Mouse (Mus musculus): ENCODE measurements at regions not wholly inside any gene's neighbourhood (a gene's known extent, or its start where the extent isn't known, plus 50 kb on each side); places are given as distances from the start of the nearest gene placed in this dataset.

DNA sequence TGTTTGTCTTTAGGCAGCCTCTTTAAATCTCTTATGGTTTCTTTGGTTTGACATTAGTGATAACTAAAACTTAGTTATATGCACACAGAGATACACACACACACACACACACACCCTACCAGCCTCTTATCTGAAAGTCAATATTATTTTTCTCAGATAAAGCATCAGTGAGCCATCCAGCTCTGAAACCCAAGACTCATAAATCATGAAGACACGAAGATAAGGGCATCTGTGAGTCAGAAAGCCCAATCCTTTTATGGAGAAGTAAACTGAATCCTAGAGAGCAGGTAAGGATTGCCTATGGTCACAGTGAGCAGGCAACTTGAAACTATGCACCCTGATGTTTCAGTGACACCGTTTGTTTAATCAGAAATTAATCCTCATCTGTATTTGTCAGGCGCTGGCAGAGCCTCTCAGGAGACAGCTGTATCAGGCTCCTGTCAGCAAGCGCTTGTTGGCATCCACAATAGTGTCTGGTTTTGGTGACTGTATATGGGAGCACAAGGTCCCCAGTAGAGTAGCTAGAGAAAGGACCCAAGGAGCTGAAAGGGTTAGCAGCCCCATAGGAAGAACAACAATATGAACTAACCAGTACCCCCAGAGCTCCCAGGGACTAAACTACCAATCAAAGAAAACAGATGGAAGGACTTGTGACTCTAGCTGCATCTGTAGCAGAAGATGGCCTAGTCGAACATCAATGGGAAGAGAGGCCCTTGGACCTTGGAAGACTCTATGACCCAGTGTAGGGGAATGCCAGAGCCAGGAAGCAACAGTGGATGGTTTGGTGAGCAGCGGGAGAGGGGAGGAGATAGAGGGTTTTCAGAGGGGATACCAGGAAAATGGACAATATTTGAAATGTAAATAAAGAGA lies 207.3 kb upstream of the Ank start:
- H3K27ac ChIP-seq (ENCODE audit: insufficient read depth, low read depth) = no peak overlapping the region
- H3K27me3 ChIP-seq (replicated peaks) = no peaks in the 10 kb centered on the region
- in situ Hi-C loops (cut with MboI; ENCODE audit: low pct_ligation_motif_present, low pct_unique_long_range_greater_than_20kb, low sequenced_read_pairs) (no loop called here), dilution Hi-C loops (cut with MboI; ENCODE audit: extremely low pct_ligation_motif_present, extremely low pct_unique_long_range_greater_than_20kb, low sequenced_read_pairs) (no loop called here)
- H3K4me1 ChIP-seq (ENCODE audit: control insufficient read depth in 1 of 2, insufficient read depth in 2 of 2) = no peaks in the 10 kb centered on the region
- no peaks in the 10 kb centered on the region for H3K36me3 ChIP-seq (replicated peaks in 1 of 2; ENCODE audit: control insufficient read depth in 1 of 2, insufficient read depth in 1 of 2, low read length in 1 of 2)
- no peaks in the 10 kb centered on the region for H3K9me3 ChIP-seq (replicated peaks; ENCODE audit: low read length)
- no peak overlapping the region for H3K4me2 ChIP-seq (ENCODE audit: insufficient read depth, low read depth, poor library complexity, severe bottlenecking)
- no peaks in the 10 kb centered on the region for H3K79me2 ChIP-seq (replicated peaks; ENCODE audit: control insufficient read depth, extremely low read depth, insufficient read depth, poor library complexity, severe bottlenecking)
- H3K9ac ChIP-seq (ENCODE audit: insufficient read depth, low read depth) = no peak overlapping the region
- DNase-seq (ENCODE audit: extremely low read depth) = no peak
- no peak for TF ChIP-seq GABPA (IDR thresholded peaks at IDR 0.05; ENCODE audit: insufficient replicate concordance, low read depth, low read length)
- no peak for TF ChIP-seq CHD1 (IDR thresholded peaks at IDR 0.05; ENCODE audit: low read depth, low read length)
- H3K4me3 ChIP-seq (replicated peaks in 1 of 3; ENCODE audit: low read depth in 2 of 3, low read length in 2 of 3, poor library complexity in 1 of 3) = no peak overlapping the region

DNA sequence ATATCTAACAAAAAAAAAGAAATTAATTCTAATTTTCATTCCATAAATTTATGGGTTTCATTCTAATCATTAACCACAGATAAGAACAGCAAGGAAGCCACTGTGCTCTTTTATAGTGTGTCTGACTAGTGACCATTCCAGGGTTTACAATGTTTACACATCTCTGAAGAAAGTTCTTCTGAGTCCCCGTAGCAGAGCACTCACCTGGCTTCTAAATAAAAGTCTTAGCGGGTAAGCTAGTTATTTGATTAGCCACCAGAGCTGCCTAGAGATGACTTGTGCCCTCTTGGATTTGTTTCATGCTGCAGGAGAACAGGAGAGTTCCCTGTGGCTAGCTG lies 206.7 kb upstream of the Ank start:
- in situ Hi-C loops (cut with MboI; ENCODE audit: low pct_ligation_motif_present, low pct_unique_long_range_greater_than_20kb, low sequenced_read_pairs) = no loop called here
- no peak overlapping the region for H3K4me2 ChIP-seq (ENCODE audit: insufficient read depth, low read depth, poor library complexity, severe bottlenecking)
- TF ChIP-seq NELFE (IDR thresholded peaks at IDR 0.05; ENCODE audit: low read depth, low read length) (no peak), JUND (conservative IDR thresholded peaks at IDR 0.05; ENCODE audit: low read depth, low read length) (no peak), SIN3A (IDR thresholded peaks at IDR 0.05; ENCODE audit: low read length) (no peak), ZC3H11A (IDR thresholded peaks at IDR 0.05; ENCODE audit: low read depth, low read length) (no peak), POLR2A (IDR thresholded peaks at IDR 0.05; ENCODE audit: low read depth, low read length) (no peak), CHD1 (IDR thresholded peaks at IDR 0.05; ENCODE audit: low read depth, low read length) (no peak), TCF12 (IDR thresholded peaks at IDR 0.05; ENCODE audit: low read depth, low read length) (no peak), ZMIZ1 (IDR thresholded peaks at IDR 0.05; ENCODE audit: low read depth, low read length) (no peak), NRF1 (IDR thresholded peaks at IDR 0.05; ENCODE audit: low read depth, low read length) (no peak), KAT2A (IDR thresholded peaks at IDR 0.05; ENCODE audit: insufficient replicate concordance, low read length) (no peak)
- no peak overlapping the region for H3K9ac ChIP-seq (ENCODE audit: insufficient read depth, low read depth)
- H3K36me3 ChIP-seq (replicated peaks in 1 of 2; ENCODE audit: control insufficient read depth in 1 of 2, insufficient read depth in 1 of 2, low read length in 1 of 2) = no peaks in the 10 kb centered on the region
- no peak overlapping the region for H3K27ac ChIP-seq (ENCODE audit: insufficient read depth, low read depth)
- H3K4me1 ChIP-seq (ENCODE audit: control insufficient read depth in 1 of 2, insufficient read depth in 2 of 2) = no peaks in the 10 kb centered on the region
- H3K27me3 ChIP-seq (replicated peaks) = no peaks in the 10 kb centered on the region
- H3K4me3 ChIP-seq (replicated peaks in 1 of 3; ENCODE audit: low read depth in 2 of 3, low read length in 2 of 3, poor library complexity in 1 of 3) = no peak overlapping the region
- DNase-seq (ENCODE audit: extremely low read depth) = no peak
- dilution Hi-C loops (cut with MboI; ENCODE audit: extremely low pct_ligation_motif_present, extremely low pct_unique_long_range_greater_than_20kb, low sequenced_read_pairs) = no loop called here
- H3K9me3 ChIP-seq (replicated peaks; ENCODE audit: low read length) = no peaks in the 10 kb centered on the region
- H3K79me2 ChIP-seq (replicated peaks; ENCODE audit: control insufficient read depth, extremely low read depth, insufficient read depth, poor library complexity, severe bottlenecking) = no peaks in the 10 kb centered on the region

DNA sequence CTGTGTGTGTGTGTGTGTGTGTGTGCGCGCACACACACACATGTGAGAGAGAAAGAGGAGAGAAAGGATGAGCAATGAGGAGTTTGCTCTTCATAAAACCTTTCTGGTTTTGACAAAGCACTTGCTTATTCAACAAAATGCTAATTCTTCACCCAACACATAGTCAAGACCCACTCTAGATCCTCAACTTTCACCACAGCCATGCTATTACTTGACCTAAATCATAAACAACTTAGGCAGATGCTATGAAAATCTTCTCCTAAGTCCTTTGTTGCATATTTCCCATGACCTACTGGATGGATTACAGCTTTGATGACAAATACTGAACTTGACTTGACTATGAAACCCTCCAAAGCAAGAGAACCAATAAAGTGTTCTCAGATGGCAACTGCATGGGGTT lies 196.3 kb upstream of the Ank start:
- no peak overlapping the region for H3K4me3 ChIP-seq (replicated peaks in 1 of 3; ENCODE audit: low read depth in 2 of 3, low read length in 2 of 3, poor library complexity in 1 of 3)
- H3K36me3 ChIP-seq (replicated peaks in 1 of 2; ENCODE audit: control insufficient read depth in 1 of 2, insufficient read depth in 1 of 2, low read length in 1 of 2) = no peaks in the 10 kb centered on the region
- dilution Hi-C loops (cut with MboI; ENCODE audit: extremely low pct_ligation_motif_present, extremely low pct_unique_long_range_greater_than_20kb, low sequenced_read_pairs) (no loop called here), in situ Hi-C loops (cut with MboI; ENCODE audit: low pct_ligation_motif_present, low pct_unique_long_range_greater_than_20kb, low sequenced_read_pairs) (no loop called here)
- no peaks in the 10 kb centered on the region for H3K27me3 ChIP-seq (replicated peaks)
- no peak for DNase-seq (ENCODE audit: extremely low read depth)
- H3K4me1 ChIP-seq (ENCODE audit: control insufficient read depth in 1 of 2, insufficient read depth in 2 of 2) = no peaks in the 10 kb centered on the region
- no peak overlapping the region for H3K4me2 ChIP-seq (ENCODE audit: insufficient read depth, low read depth, poor library complexity, severe bottlenecking)
- H3K27ac ChIP-seq (ENCODE audit: insufficient read depth, low read depth) = no peak overlapping the region
- H3K9ac ChIP-seq (ENCODE audit: insufficient read depth, low read depth) = no peak overlapping the region
- H3K79me2 ChIP-seq (replicated peaks; ENCODE audit: control insufficient read depth, extremely low read depth, insufficient read depth, poor library complexity, severe bottlenecking) = no peaks in the 10 kb centered on the region
- no peak for TF ChIP-seq USF2 (conservative IDR thresholded peaks at IDR 0.05; ENCODE audit: low read depth, low read length)
- no peaks in the 10 kb centered on the region for H3K9me3 ChIP-seq (replicated peaks; ENCODE audit: low read length)

All from CH12.LX (cell line).